Mouse (Mus musculus) stomach, postnatal 0 days (tissue): Measurements from ENCODE around the gene Cby1. TPM values are rescaled to one million over a fixed set of nuclear protein-coding genes. Genes with fewer than 3 reads are reported as not detected.

Experiments used
- ATAC-seq: fragments of 200-750 bp; cut with Nextera tagmentation; 2 replicates; pipeline ENCODE4 v1.8.0; 2017; ENCODE audit not compliant: low FRiP score, low TSS enrichment
- DNase-seq: peaks from one replicate; pipeline ENCODE4 v3.0.0-alpha.2; 2016; ENCODE audit warnings: low spot score
- H3K27ac ChIP-seq: fragments of 300-500 bp; sonication (generic); replicated peaks from 2 replicates; pipeline ENCODE4 v1.5.1; 2014; ENCODE audit warnings: mild to moderate bottlenecking, control low read depth
- H3K27me3 ChIP-seq: fragments of 300-500 bp; sonication (generic); 2 replicates; pipeline ENCODE4 v1.6.1; 2014; ENCODE audit warnings: low read length; ENCODE audit not compliant: control insufficient read depth, insufficient read depth
- H3K36me3 ChIP-seq: fragments of 300-500 bp; sonication (generic); 2 replicates; pipeline ENCODE4 v1.6.1; 2014; ENCODE audit warnings: low read length, mixed read lengths; ENCODE audit not compliant: control insufficient read depth, insufficient read depth
- H3K4me1 ChIP-seq: fragments of 300-500 bp; sonication (generic); replicated peaks from 2 replicates; pipeline ENCODE4 v1.6.1; 2014; ENCODE audit warnings: antibody characterized with exemption; ENCODE audit not compliant: control insufficient read depth, insufficient read depth
- H3K4me2 ChIP-seq: fragments of 300-500 bp; sonication (generic); replicated peaks from 2 replicates; pipeline ENCODE4 v1.6.1; 2014; ENCODE audit warnings: low read depth, mild to moderate bottlenecking, control low read depth, moderate library complexity
- H3K4me3 ChIP-seq: fragments of 300-500 bp; sonication (generic); 2 replicates; pipeline ENCODE4 v1.5.1; 2014; ENCODE audit warnings: low read depth, low read length, control low read depth
- H3K9ac ChIP-seq: fragments of 300-500 bp; sonication (generic); 2 replicates; pipeline ENCODE4 v1.6.1; 2014; ENCODE audit warnings: mild to moderate bottlenecking, low read length, control low read depth, mixed read lengths
- H3K9me3 ChIP-seq: fragments of 300-500 bp; sonication (generic); 2 replicates; pipeline ENCODE4 v1.6.1; 2016; ENCODE audit warnings: low read length; ENCODE audit not compliant: control insufficient read depth
- CTCF ChIP-seq: IDR thresholded peaks from 2 replicates; pipeline ENCODE4 v1.5.1; 2016; ENCODE audit warnings: antibody characterized with exemption, low read depth, mild to moderate bottlenecking, moderate library complexity
- EP300 ChIP-seq: optimal IDR thresholded peaks from 2 replicates; pipeline ENCODE3; 2016; ENCODE audit warnings: antibody characterized with exemption
- WGBS: fragments of 180-500 bp; shearing (Covaris S2); extraction: QIAGEN DNeasy Blood & Tissue Kit; methylation state at CpG from one replicate; pipeline ENCODE4 v1.1.7; 2014; 5-methylcytosine and 5-hydroxymethylcytosine counted together
- polyA plus RNA-seq: library from polyadenylated mRNA; unstranded; fragments of >200 nt; fragmentation: Nextera tagmentation; extraction: Ambion mirVana; gene quantifications from 2 replicates; pipeline ENCODE4 v1.2.1, GENCODE M21; 2015

The Cby1 gene
- polyA plus RNA-seq, 1 experiment from 2014 or later, result 31.2 TPM

DNA sequence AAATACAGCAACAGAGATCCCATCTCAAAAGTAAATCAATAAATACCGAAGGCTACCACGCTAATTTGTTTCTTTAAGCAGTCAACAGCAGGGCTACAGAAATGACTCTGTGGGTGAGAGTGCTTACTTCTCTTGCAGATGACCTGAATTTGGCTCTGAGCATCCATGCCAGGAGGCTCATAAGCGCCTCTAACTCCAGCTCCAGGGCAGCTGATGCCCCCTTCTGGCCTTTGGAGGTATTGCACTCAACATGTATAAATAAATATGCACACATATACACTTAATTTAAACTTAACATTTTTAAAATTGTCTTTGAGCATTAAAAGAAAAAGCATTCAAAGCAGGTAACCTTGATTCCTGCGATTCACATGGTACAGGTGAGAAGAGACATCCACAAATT, 7.5 kb upstream of the Cby1 start:
- no peak for ATAC-seq
- WGBS, result 80% methylated on average over 4 of the region's 4 CpGs
- Histone ChIP-seq H3K4me3 (no peak overlapping the region), H3K9me3 (no peaks in the 10 kb centered on the region), H3K4me1 (no peaks in the 10 kb centered on the region), H3K9ac (no peak overlapping the region), H3K27me3 (no peaks in the 10 kb centered on the region), H3K4me2 (no peak overlapping the region), H3K36me3 (no peaks in the 10 kb centered on the region), H3K27ac (no peak overlapping the region)
- DNase-seq, result no peak
- TF ChIP-seq EP300 (no peak), CTCF (peak; percentile 70)

DNA sequence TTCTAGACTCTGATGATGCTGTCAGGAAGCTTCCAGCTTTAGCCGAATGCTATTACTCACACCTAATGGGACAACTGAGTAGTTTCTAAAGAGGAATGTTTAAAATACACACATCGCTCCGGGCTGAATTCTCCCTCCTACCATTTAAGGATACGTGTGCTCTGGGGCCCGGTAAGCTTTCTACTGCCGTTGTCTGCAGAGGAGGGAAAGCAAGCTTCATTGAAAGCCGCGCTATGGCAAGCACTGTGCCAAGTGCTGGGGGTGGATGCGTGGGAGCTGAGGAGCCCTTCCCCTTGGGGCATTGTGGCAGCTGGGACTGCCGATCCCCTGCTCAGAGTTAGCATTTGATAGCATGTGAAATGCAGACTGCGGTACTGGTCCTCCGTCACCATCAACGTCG, 2.5 kb upstream of the Cby1 start:
- ATAC-seq, result no peak
- DNase-seq, result no peak
- Histone ChIP-seq H3K4me1 (0 out of 2 replicates have a peak, but pooled peaks cover 2% of the 10 kb centered on the region), H3K27me3 (no peaks in the 10 kb centered on the region), H3K9me3 (no peaks in the 10 kb centered on the region), H3K4me2 (no peak overlapping the region), H3K9ac (no peak overlapping the region), H3K4me3 (no peak overlapping the region), H3K36me3 (no peaks in the 10 kb centered on the region), H3K27ac (peak overlapping the region; percentile 75)
- 77% methylated on average over 14 of the region's 14 CpGs for WGBS
- TF ChIP-seq CTCF, result no peak
- TF ChIP-seq EP300, result no peak

DNA sequence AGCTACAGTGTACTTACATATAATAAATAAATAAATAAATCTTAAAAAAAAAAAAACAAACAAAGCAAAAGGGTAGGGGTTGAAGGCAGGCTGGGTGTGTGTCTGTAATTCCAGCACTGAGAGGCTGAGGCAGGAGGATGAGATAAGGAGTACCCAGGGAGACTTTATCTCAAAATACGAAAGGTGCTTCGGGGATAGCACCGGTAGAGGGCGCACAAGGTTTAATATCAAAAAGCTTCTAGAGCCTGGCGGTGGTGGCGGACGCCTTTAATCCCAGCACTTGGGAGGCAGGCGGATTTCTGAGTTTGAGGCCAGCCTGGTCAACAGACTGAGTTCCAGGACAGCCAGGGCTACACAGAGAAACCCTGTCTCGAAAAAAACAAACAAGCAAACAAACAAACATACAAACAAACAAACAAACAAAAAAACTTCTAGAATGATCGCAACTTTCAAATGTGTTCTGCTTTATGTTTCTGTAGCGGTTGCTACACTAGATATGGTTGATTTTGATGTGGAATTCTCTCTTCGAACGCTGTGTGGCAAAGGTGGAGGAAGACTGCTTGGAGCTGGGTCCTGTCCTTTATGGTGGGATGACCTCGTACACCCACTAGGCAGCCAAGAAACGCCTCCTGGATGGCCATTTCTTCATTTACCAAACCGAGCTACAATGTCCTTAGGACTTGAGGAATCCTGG, 1.0 kb upstream of the Cby1 start:
- H3K4me3 ChIP-seq, result peak overlapping the region; percentile 69
- DNase-seq (peak; percentile 89), ATAC-seq (peak; percentile 22)
- no peaks in the 10 kb centered on the region for H3K27me3 ChIP-seq
- 0 out of 2 replicates have a peak, but pooled peaks cover 2% of the 10 kb centered on the region for H3K4me1 ChIP-seq
- WGBS, result 2% methylated on average over 16 of the region's 16 CpGs
- H3K4me2 ChIP-seq, result peak overlapping the region; percentile 87
- H3K9ac ChIP-seq, result peak overlapping the region; percentile 78
- H3K36me3 ChIP-seq, result no peaks in the 10 kb centered on the region
- H3K9me3 ChIP-seq, result no peaks in the 10 kb centered on the region
- TF ChIP-seq CTCF (peak; percentile 77), EP300 (no peak)
- H3K27ac ChIP-seq, result peak overlapping the region; percentile 96

DNA sequence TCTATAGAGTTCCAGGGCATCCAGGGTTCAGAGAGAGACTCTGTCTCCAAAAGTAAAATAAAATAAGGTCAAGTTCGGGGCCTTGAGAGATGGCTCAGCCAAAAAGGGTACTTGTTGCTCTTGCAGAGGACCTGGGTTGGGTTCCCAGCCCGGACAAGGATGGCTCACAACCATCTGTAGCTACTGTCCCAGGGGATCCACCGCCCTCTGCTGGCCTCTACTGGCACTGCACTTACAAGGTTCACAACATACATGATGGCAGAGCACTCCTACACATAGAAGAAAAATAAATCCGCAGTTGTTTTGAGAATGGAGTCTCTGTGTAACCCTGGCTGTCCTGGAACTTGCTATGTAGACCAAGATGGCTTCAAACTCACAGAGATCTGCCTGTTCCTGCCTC, 2.9 kb downstream of the Cby1 start:
- peaks cover 7% of the 10 kb centered on the region; the same call in 1 of the 2 replicates for H3K36me3 ChIP-seq
- H3K9me3 ChIP-seq, result no peaks in the 10 kb centered on the region
- peak; percentile 33 for DNase-seq
- no peak overlapping the region for H3K9ac ChIP-seq
- no peaks in the 10 kb centered on the region for H3K27me3 ChIP-seq
- 69% methylated on average over 4 of the region's 4 CpGs for WGBS
- ATAC-seq, result no peak
- no peak overlapping the region for H3K4me3 ChIP-seq
- H3K4me1 ChIP-seq, result 0 out of 2 replicates have a peak, but pooled peaks cover 2% of the 10 kb centered on the region
- H3K4me2 ChIP-seq, result no peak overlapping the region
- no peak overlapping the region for H3K27ac ChIP-seq
- TF ChIP-seq CTCF (peak; percentile 64), EP300 (no peak)

DNA sequence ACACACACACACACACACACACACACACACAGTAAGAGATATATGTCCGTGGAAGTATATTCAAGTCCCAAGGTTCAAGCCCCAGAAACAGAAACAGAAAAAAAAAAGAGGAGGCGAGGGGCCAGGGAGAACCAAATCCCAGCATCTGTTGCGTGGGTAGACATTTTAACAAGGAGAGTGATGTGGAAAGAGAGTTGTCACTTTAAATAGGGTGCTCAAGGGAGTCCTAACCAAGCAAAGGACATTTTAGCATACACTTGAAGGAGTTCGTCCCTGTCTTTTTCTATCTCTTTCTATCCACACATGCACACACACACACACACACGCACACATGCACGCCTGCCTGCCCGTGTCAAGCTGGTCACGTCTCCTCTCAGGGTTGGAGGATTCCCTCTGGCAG, 5.7 kb downstream of the Cby1 start:
- ATAC-seq (no peak), DNase-seq (no peak)
- H3K9ac ChIP-seq, result no peak overlapping the region
- WGBS, result 93% methylated on average over 8 of the region's 8 CpGs
- H3K27me3 ChIP-seq, result no peaks in the 10 kb centered on the region
- H3K4me2 ChIP-seq, result no peak overlapping the region
- no peak overlapping the region for H3K27ac ChIP-seq
- H3K9me3 ChIP-seq, result no peaks in the 10 kb centered on the region
- 0 out of 2 replicates have a peak, but pooled peaks cover 2% of the 10 kb centered on the region for H3K4me1 ChIP-seq
- H3K4me3 ChIP-seq, result no peak overlapping the region
- TF ChIP-seq CTCF (no peak), EP300 (no peak)
- peaks cover 7% of the 10 kb centered on the region; the same call in 1 of the 2 replicates for H3K36me3 ChIP-seq

DNA sequence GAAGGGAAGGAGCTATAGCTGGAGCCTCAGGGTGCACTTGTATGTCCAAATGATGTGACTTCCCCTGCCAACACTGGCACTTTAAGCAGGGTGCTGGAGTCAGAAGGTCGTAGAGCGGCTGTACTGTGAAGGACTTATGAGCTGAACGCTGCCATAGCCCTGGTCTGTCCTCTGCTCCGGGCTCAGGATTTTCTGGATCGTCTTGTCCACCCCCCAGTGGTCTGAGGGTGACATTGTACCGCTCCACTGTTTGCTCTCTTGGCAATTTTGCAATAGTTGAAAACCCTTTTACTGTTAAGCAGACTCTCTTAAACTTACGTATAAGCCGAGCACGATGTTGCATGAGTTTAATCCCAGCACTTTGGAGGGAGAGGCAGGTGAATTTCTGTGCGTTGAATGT, 10.2 kb downstream of the Cby1 start:
- WGBS, result 58% methylated on average over 10 of the region's 10 CpGs
- DNase-seq, result peak; percentile 27
- no peak for ATAC-seq

More for the DNA sequence above, 10.2 kb downstream of the Cby1 start:
- Histone ChIP-seq H3K27ac (no peak overlapping the region), H3K4me2 (no peak overlapping the region), H3K9ac (no peak overlapping the region), H3K27me3 (no peaks in the 10 kb centered on the region), H3K4me3 (no peak overlapping the region), H3K36me3 (peaks cover 14% of the 10 kb centered on the region), H3K4me1 (no peaks in the 10 kb centered on the region), H3K9me3 (no peaks in the 10 kb centered on the region)
- no peak for TF ChIP-seq EP300
- TF ChIP-seq CTCF, result peak; percentile 50
